Mouse (Mus musculus) left cerebral cortex, postnatal 14 days (tissue): ENCODE measurements around the gene Gcn1l1. TPM values are rescaled to one million over a fixed set of nuclear protein-coding genes. Genes with fewer than 3 reads are reported as not detected.

Source experiments
- DNase-seq, 2 experiments: peaks; one replicate each; pipeline ENCODE4 v3.0.0; 2021 to 2022; ENCODE audit warnings: low spot score in 2 of 2, mixed read lengths in 1 of 2
- intact Hi-C: fragments of 180-260 bp; cut with DNase I; formaldehyde crosslinking; loops from one replicate; pipeline ENCODE4 v1.15.1; 2025
- total RNA-seq, 2 experiments: library from RNA; stranded (reverse); gene quantifications; 2 replicates each; pipeline ENCODE4 v1.2.3; 2021

The Gcn1l1 gene
- total RNA-seq, 2 experiments from 2014 or later: 64.0 to 69.7 TPM

DNA sequence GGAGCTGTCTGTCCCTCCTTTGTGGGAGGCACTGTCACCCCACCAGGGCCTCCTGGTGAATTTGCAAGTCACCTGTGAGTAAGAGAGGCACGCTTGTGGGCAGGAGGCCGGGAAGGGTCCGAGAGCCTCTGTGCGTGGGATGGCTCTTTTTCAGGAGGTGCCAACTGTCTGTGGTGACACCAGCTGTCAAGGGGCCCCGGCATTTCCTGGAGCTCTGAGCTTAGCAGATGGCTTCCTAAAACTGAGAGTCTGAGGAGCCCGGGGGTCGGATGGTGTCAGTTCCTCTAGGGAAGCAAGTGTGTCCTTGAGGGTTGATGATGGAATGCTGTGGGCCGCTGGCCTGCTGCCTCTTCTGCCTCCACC, 34.6 kb upstream of the Gcn1l1 start:
- DNase-seq: peak in 1 of 2 experiments; percentile 38
- intact Hi-C loops: no loop called here

DNA sequence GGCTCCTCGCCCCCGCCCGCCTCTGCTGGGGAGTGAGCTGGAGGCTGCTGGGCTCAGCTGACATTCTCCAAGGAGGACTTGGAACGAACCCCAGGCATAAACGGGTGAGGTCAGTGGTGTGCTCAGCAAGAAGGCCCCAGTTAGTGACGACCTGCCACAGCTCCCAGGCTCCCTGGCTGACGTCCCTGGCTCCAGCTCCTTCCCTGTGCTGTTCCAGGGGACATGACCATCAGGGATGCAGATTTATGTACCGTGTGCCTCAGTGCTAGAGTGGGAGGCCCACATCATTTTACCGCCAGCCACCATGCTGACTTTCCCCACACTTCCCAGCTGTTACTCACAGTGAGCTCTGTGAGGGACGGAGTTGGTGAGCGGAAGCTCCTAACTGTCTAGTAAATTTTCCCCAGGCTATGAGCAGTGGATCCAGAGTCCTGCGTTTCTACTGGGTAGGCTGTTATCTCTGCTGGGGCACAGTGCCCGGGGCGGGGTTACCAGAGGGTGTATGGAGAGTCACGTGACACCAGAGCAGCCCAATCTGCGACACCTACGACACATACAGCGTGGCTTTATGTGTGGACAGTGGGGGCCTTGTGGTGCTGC, 33.3 kb upstream of the Gcn1l1 start:
- peak; percentile 45 to 69 for DNase-seq
- intact Hi-C loops: no loop called here

DNA sequence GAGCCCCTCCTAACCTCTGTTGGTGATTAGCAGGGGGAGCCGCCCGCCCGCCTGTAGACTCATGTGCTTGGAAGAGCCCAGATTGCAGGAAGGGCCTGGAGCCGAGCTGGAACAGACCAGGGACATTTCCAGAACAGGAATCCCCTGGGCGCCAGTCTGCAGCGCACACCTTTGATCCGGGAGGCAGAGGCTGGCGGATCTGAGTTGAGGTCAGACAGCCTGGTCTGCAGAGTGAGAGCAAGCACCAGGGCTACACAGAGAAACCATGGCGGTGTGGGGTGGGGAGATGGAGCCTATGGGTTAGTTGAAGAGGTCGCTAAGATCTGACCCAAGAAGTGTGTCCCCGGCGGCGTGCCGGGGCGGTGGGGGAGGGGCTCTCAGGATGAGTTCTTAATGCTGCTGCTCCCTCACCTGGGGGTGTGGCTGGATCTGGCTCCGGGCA, 30.7 kb upstream of the Gcn1l1 start:
- intact Hi-C loops: no loop called here
- DNase-seq: no peak

- no peak for DNase-seq
- intact Hi-C loops: no loop called here
Observed at GRCm38 (mm10) chr5:115534856-115535255, 30.2 kb upstream of the Gcn1l1 start.

DNA sequence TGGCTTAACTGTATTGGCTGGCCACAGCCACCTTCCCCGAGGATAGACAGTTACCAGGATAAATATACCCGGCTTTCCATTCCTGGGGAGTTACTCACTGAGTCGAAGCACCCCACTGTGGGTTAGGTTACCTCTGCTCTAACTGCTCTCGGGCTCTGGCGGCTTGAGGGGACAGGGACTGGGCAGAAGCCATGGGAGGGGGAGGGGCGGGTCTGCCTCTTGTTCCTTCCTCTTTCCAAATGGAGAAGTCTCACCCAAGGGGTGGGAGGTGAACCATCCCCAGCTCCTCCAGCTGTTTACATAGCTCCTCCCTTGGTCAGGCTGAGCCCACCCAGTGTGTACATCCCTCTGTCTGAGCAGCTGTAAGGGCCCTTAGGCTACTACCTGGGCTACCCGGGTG, 29.4 kb upstream of the Gcn1l1 start:
- DNase-seq: no peak
- intact Hi-C loops: no loop called here

DNA sequence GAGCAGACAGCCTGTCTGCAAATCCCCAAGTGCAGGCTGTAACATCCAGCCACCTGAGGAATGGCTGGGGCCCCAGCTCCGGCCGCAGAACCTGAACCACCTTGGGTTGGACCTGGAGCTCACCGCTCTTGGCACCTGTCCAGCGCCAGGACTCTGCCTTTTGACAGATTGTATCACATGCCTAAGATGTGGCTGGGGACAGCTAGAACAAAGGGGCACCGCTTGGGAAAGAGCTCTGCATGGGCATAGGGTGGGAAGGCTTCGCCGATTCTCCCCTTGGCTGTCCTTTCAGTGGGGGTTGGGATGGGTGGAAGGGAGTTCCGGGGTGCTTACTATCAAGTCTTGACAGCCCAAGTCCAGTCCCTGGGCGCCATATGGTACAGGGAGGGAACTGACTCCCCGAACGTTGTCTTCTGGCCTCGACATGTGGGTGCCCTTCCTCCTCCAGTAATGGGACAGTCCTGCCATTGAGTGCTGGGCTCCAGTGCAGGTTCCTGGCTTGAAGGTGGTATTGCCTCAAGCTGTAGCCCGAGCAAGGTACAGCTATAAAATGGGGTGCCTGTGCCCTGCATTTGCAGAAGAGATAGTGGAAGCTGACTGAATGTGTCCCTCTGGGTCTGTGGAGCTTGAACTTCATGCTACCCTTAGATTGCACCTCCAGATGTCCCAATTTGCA, 26.9 kb upstream of the Gcn1l1 start:
- no peak for DNase-seq
- intact Hi-C loops: loop anchor here (1.0 kb wide), 1 partner anchor 32 kb away; the partner anchor contains the start of gene Pxn

- DNase-seq: peak; percentile 94 to 96
- intact Hi-C loops: loop anchor here (1.0 kb wide), 1 partner anchor 32 kb away; the partner anchor contains the start of gene Pxn
Observed at GRCm38 (mm10) chr5:115538693-115539043, 26.4 kb upstream of the Gcn1l1 start.

- intact Hi-C loops: no loop called here
- DNase-seq: no peak
Observed at GRCm38 (mm10) chr5:115542635-115543384, 22.2 kb upstream of the Gcn1l1 start.

DNA sequence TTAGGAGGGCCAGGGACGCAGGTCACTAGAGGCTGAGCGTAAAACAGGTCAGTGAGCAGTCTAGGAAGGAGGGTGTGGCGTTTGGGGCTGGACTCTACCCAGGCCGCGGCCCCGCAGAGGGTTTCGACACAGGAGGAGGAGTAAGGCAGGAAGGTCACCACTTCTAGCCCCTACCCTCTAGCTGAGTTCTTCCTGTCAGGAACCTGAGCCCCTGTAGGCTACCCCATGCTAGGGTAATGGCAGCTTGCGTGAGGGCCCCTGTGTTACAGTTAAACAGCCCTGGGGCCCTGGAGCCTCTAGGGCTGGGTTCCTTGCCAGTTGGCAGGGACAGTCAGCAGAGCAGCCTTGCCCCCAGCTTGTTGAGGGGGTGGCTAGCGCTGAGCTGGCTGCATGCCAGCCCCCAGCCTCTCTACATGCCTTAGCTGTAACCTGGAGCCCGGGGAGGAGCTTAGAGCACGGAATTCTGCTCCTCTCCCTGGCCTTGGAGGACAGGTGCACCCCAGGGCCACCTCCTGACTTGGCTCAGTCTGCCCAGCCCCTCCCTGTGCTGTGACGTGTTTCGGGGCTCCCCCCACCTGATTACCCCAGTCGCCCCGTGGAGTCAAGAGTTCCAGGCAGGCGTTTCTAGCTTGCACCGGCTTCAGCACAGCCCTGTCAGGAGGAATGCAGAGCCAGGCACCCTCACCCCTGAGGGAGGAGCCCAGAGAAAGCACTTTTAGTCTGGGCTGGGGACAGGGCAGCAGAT, 21.4 kb upstream of the Gcn1l1 start:
- intact Hi-C loops: no loop called here
- DNase-seq: peak; percentile 64 to 78

DNA sequence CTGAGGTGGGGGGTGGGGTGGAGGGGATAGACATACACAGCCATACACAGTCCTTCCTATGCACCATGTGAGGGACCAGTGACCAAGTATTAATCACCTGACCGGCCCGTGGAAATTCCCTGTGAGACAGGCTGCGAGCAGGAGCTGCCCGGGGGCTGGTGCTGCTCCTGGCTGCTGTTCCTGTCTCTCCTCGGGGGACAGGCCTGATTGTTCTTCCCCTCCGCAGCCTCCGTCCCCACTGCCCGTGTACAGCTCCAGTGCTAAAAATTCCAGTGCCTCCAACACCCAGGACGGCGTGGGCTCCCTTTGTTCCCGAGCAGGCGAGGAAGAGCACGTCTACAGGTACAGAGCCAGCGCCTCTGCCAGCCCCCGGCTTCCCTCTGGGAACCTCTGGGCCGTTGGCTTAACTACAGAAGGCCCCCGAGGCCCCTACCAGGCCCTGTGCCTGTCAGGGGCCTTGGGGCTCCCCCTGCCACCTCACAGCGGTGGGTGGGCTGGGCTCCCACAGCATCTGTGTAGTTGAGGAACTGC, 20.3 kb upstream of the Gcn1l1 start:
- intact Hi-C loops: no loop called here

GRCm38 (mm10) chr5:115545636-115546035, 19.4 kb upstream of the Gcn1l1 start:
- DNase-seq: no peak
- intact Hi-C loops: no loop called here

More for the DNA sequence above, 20.3 kb upstream of the Gcn1l1 start:
- DNase-seq: no peak

- no peak for DNase-seq
- intact Hi-C loops: no loop called here
Observed at GRCm38 (mm10) chr5:115546536-115546935, 18.5 kb upstream of the Gcn1l1 start.

GRCm38 (mm10) chr5:115547014-115547413, 18.0 kb upstream of the Gcn1l1 start:
- no peak for DNase-seq
- intact Hi-C loops: no loop called here

DNA sequence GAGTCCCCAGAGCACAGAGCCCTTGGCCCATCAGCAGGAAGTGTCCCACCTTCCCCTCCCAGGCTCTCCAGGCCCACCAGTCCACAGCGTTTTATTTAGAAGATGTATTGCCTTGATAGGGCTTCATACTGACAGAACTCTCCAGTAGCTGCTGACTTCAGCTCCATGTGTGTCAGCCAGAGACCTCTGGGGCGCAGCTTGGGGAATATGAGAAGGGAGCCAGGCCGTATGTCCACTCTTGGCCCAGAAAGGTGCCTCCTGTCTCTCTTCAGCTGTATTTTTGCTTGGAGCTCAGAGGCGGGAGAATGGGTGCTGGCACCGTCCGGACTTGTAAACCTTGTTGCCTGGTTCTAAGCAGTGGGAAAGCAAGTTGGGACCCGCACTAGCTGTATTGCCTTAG, 17.6 kb upstream of the Gcn1l1 start:
- DNase-seq: no peak
- intact Hi-C loops: no loop called here

DNA sequence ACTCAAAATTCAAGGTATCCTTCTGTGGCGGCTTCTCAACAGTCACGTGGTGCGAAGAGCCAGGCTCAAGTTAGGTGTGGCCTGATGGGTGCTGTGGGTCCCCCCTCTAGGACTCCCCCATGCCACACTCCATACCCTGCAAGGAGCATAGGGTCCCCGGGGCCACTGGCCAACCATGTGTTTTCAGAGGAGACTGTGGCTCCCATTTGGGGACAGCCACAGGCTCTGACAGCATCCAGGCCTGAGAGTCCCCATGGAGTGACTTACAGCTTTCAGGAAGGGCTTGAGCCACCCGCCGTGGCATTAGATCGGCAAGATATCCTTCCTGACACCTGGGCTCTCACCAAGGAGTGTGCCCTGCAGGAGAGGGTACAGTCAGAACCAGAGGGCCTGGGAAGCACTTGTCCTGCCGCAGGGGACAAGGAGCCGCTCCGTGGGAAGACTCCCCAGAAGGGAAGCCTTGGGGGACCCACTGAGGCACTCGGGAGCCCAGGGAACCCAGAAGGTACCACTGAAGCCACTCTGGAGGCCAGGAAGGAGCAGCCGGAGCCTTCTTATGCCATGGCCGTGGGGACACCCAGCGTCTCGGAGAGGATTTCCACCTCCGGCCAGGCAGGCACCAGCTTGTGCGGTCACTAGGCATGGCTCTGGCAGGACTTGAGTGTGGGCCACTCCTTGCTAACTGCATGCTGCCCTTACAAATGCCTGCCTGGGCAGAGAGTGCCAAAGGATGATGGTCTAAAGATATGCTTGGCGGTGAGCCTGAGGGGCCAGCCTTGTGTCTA, 16.4 kb upstream of the Gcn1l1 start:
- intact Hi-C loops: no loop called here
- DNase-seq: no peak

GRCm38 (mm10) chr5:115550482-115551005, 14.5 kb upstream of the Gcn1l1 start:
- intact Hi-C loops: no loop called here
- DNase-seq: no peak

GRCm38 (mm10) chr5:115551386-115551785, 13.7 kb upstream of the Gcn1l1 start:
- DNase-seq: no peak
- intact Hi-C loops: no loop called here

DNA sequence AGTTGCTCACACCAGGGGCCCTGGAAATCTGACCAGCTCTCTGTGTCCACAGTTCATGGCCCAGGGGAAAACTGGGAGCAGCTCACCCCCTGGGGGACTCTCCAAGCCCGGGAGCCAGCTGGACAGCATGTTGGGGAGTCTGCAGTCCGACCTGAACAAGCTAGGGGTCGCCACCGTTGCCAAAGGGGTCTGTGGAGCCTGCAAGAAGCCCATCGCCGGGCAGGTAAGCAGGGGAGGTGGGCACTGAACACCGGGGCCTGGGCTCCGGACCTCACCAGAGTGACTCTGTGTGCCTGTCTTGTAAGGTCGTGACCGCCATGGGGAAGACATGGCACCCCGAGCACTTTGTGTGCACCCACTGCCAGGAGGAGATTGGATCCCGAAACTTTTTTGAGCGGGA, 13.3 kb upstream of the Gcn1l1 start:
- intact Hi-C loops: no loop called here
- no peak for DNase-seq
